Mouse (Mus musculus) midbrain, embryonic 10.5 days (tissue): ENCODE data around the gene Prkaca. TPM values are rescaled to one million over a fixed set of nuclear protein-coding genes. Genes with fewer than 3 reads are reported as not detected.
A peak's percentile ranks its signal among the peaks of the same experiment; 100 is the strongest.

Source experiments
- DNase-seq: peaks from one replicate; pipeline ENCODE4 v3.0.0-alpha.2; 2017; ENCODE audit warnings: low spot score
- H3K27ac ChIP-seq: fragments of 300-500 bp; sonication (generic); replicated peaks from 2 replicates; pipeline ENCODE4 v1.5.1; 2016; ENCODE audit warnings: mild to moderate bottlenecking
- H3K27me3 ChIP-seq: fragments of 300-500 bp; sonication (generic); 2 replicates; pipeline ENCODE4 v1.6.1; 2016; ENCODE audit warnings: low read depth, mild to moderate bottlenecking; ENCODE audit not compliant: poor library complexity, severe bottlenecking
- H3K36me3 ChIP-seq: fragments of 300-500 bp; sonication (generic); 2 replicates; pipeline ENCODE4 v1.6.1; 2016; ENCODE audit warnings: mild to moderate bottlenecking, moderate library complexity
- H3K4me1 ChIP-seq: fragments of 300-500 bp; sonication (generic); 2 replicates; pipeline ENCODE4 v1.6.1; 2016
- H3K4me3 ChIP-seq: fragments of 300-500 bp; sonication (generic); 2 replicates; pipeline ENCODE4 v1.5.1; 2016; ENCODE audit warnings: mild to moderate bottlenecking, moderate library complexity
- H3K9me3 ChIP-seq: fragments of 300-500 bp; sonication (generic); replicated peaks from 2 replicates; pipeline ENCODE4 v1.6.1; 2016; ENCODE audit warnings: mild to moderate bottlenecking
- WGBS: fragments of 180-500 bp; shearing (Covaris S2); methylation state at CpG from one replicate; pipeline ENCODE4 v1.1.7; 2016; 5-methylcytosine and 5-hydroxymethylcytosine counted together
- microRNA counts: library from miRNA; unstranded; fragments of <30 nt; microRNA quantifications from one replicate; lab custom pipeline; 2017
- microRNA-seq: library from miRNA; unstranded; fragments of <30 nt; microRNA quantifications from one replicate; pipeline ENCODE4, GENCODE M21; 2017
- polyA plus RNA-seq: library from polyadenylated mRNA; unstranded; fragments of >200 nt; fragmentation: Nextera tagmentation; extraction: Ambion mirVana; gene quantifications from 2 replicates; pipeline ENCODE4 v1.2.1, GENCODE M21; 2016

The Prkaca gene
- polyA plus RNA-seq, 1 experiment from 2014 or later: 169 TPM

GRCm38 (mm10) chr8:84029272-84029671 lies 56.5 kb downstream of the Prkaca start:
- H3K4me1 ChIP-seq: peaks cover 17% of the 10 kb centered on the region
- no peaks in the 10 kb centered on the region for H3K36me3 ChIP-seq
- WGBS: 89% methylated on average over 5 of the region's 5 CpGs
- peaks cover 54% of the 10 kb centered on the region for H3K27me3 ChIP-seq
- H3K9me3 ChIP-seq: no peaks in the 10 kb centered on the region
- H3K27ac ChIP-seq: no peak overlapping the region
- no peak for DNase-seq
- no peak overlapping the region for H3K4me3 ChIP-seq

GRCm38 (mm10) chr8:84032777-84033176 lies 60.0 kb downstream of the Prkaca start:
- Histone ChIP-seq H3K9me3 (no peaks in the 10 kb centered on the region), H3K4me3 (no peak overlapping the region), H3K4me1 (no peaks in the 10 kb centered on the region), H3K36me3 (no peaks in the 10 kb centered on the region), H3K27me3 (peaks cover 38% of the 10 kb centered on the region), H3K27ac (no peak overlapping the region)
- DNase-seq: no peak
- WGBS: 74% methylated on average over 4 of the region's 4 CpGs

- Histone ChIP-seq H3K4me3 (no peak overlapping the region), H3K36me3 (no peaks in the 10 kb centered on the region), H3K4me1 (peaks cover 15% of the 10 kb centered on the region), H3K27me3 (peaks cover 69% of the 10 kb centered on the region), H3K9me3 (no peaks in the 10 kb centered on the region), H3K27ac (no peak overlapping the region)
- 83% methylated on average over 5 of the region's 5 CpGs for WGBS
- DNase-seq: no peak
Observed at GRCm38 (mm10) chr8:84038015-84038414, 65.2 kb downstream of the Prkaca start.

GRCm38 (mm10) chr8:84039050-84039449 lies 66.3 kb downstream of the Prkaca start:
- Histone ChIP-seq H3K4me3 (no peak overlapping the region), H3K9me3 (no peaks in the 10 kb centered on the region), H3K36me3 (no peaks in the 10 kb centered on the region), H3K27me3 (peaks cover 79% of the 10 kb centered on the region), H3K4me1 (peaks cover 18% of the 10 kb centered on the region), H3K27ac (no peak overlapping the region)
- 19% methylated on average over 5 of the region's 5 CpGs for WGBS
- DNase-seq: peak; percentile 80

GRCm38 (mm10) chr8:84042066-84042947 lies 69.5 kb downstream of the Prkaca start, which contains the start of gene Il27ra:
Gene Il27ra, minus strand, starts transcription at chr8:84042589.
- peak; percentile 77 for DNase-seq
- Histone ChIP-seq H3K4me1 (peaks cover 26% of the 10 kb centered on the region), H3K36me3 (no peaks in the 10 kb centered on the region), H3K4me3 (peak within 1 kb of the TSS; percentile 54), H3K9me3 (no peaks in the 10 kb centered on the region), H3K27ac (peak within 1 kb of the TSS; percentile 63; the same call in 1 of the 2 replicates), H3K27me3 (peaks cover 95% of the 10 kb centered on the region)
- WGBS: 5% methylated on average over 40 of the region's 40 CpGs

GRCm38 (mm10) chr8:84042948-84043342 lies 70.2 kb downstream of the Prkaca start:
- peaks cover 89% of the 10 kb centered on the region for H3K27me3 ChIP-seq
- 33% methylated on average over 12 of the region's 12 CpGs for WGBS
- H3K27ac ChIP-seq: no peak overlapping the region
- peak overlapping the region; percentile 54 for H3K4me3 ChIP-seq
- no peak for DNase-seq
- H3K9me3 ChIP-seq: no peaks in the 10 kb centered on the region
- no peaks in the 10 kb centered on the region for H3K36me3 ChIP-seq
- peaks cover 26% of the 10 kb centered on the region for H3K4me1 ChIP-seq

- Histone ChIP-seq H3K27me3 (peaks cover 77% of the 10 kb centered on the region), H3K9me3 (no peaks in the 10 kb centered on the region), H3K27ac (no peak overlapping the region), H3K4me3 (no peak overlapping the region), H3K36me3 (no peaks in the 10 kb centered on the region), H3K4me1 (peaks cover 26% of the 10 kb centered on the region)
- WGBS: 2% methylated on average over 7 of the region's 7 CpGs
- DNase-seq: no peak
Observed at GRCm38 (mm10) chr8:84044103-84044502, 71.3 kb downstream of the Prkaca start.

GRCm38 (mm10) chr8:84044900-84045299 lies 72.1 kb downstream of the Prkaca start, which contains the start of gene Rln3:
Gene Rln3, minus strand, starts transcription at chr8:84045000.
- Histone ChIP-seq H3K27me3 (peaks cover 69% of the 10 kb centered on the region), H3K4me3 (peak within 1 kb of the TSS; percentile 41)

More at GRCm38 (mm10) chr8:84044900-84045299, 72.1 kb downstream of the Prkaca start, which contains the start of gene Rln3:
- Histone ChIP-seq H3K9me3 (no peaks in the 10 kb centered on the region), H3K4me1 (peaks cover 23% of the 10 kb centered on the region), H3K36me3 (no peaks in the 10 kb centered on the region), H3K27ac (no peak within 1 kb of the TSS)
- WGBS: 6% methylated on average over 9 of the region's 9 CpGs
- no peak for DNase-seq

MicroRNAs within 50 kb of the gene (microRNA counts, 519-probe panel; counts per million panel counts)
- microRNA mmu-miR-1199 (lab: Ali Mortazavi, UCI): not detected

Small RNA genes within 50 kb of the gene (microRNA-seq; reads per million reads assigned to microRNA genes)
- gene Gm44330: not detected
- not detected for gene Gm44450
- gene Mir1199: 2.1 reads per million
- 4.8 reads per million, percentile 11 among the genes with 10 or more reads in this experiment for gene Mir8111

Other genes with a start within 250 kb of the Prkaca start
- 8.0 and 13.4 TPM in 2 replicates for gene Adgre5, start 231.7 kb upstream of the Prkaca start, polyA plus RNA-seq
- 8.6 and 11.3 TPM in 2 replicates for gene Adgrl1, start 72.9 kb upstream of the Prkaca start, polyA plus RNA-seq
- gene Gm10644, start 17.8 kb upstream of the Prkaca start, polyA plus RNA-seq: 0.94 and 1.0 TPM in 2 replicates
- gene Asf1b, start 17.5 kb upstream of the Prkaca start, polyA plus RNA-seq: 106 and 115 TPM in 2 replicates
- gene Samd1, start 24.7 kb downstream of the Prkaca start, polyA plus RNA-seq: 8.0 and 8.5 TPM in 2 replicates
- gene 1700067K01Rik, start 28.5 kb downstream of the Prkaca start, polyA plus RNA-seq: 0.68 and 0.99 TPM in 2 replicates
- gene 2210011C24Rik, start 39.2 kb downstream of the Prkaca start, polyA plus RNA-seq: 0.20 and 0.67 TPM in 2 replicates
- gene Palm3, start 48.5 kb downstream of the Prkaca start, polyA plus RNA-seq: 7.9 and 8.0 TPM in 2 replicates
- gene Il27ra, start 69.6 kb downstream of the Prkaca start, polyA plus RNA-seq: 0.17 and 0.21 TPM in 2 replicates
- gene Rln3, start 72.0 kb downstream of the Prkaca start, polyA plus RNA-seq: 0.20 TPM in 1 of 2 replicates, not detected in the other
- 0.69 and 1.6 TPM in 2 replicates for gene Gm10643, start 92.1 kb downstream of the Prkaca start, polyA plus RNA-seq
- gene Rfx1, start 93.8 kb downstream of the Prkaca start, polyA plus RNA-seq: 7.7 and 8.6 TPM in 2 replicates
- gene Dcaf15, start 131.8 kb downstream of the Prkaca start, polyA plus RNA-seq: 16.3 and 17.5 TPM in 2 replicates
- gene Podnl1, start 153.0 kb downstream of the Prkaca start, polyA plus RNA-seq: 0.09 and 0.14 TPM in 2 replicates
- 14.0 and 18.1 TPM in 2 replicates for gene Cc2d1a, start 174.9 kb downstream of the Prkaca start, polyA plus RNA-seq
- 2.4 TPM in 2 replicates for gene 4930432K21Rik, start 175.0 kb downstream of the Prkaca start, polyA plus RNA-seq
- 3.0 and 5.6 TPM in 2 replicates for gene Nanos3, start 212.2 kb downstream of the Prkaca start, polyA plus RNA-seq